9 mouse cellular contexts compared by ENCODE assay signal in the genomic region with DNA sequence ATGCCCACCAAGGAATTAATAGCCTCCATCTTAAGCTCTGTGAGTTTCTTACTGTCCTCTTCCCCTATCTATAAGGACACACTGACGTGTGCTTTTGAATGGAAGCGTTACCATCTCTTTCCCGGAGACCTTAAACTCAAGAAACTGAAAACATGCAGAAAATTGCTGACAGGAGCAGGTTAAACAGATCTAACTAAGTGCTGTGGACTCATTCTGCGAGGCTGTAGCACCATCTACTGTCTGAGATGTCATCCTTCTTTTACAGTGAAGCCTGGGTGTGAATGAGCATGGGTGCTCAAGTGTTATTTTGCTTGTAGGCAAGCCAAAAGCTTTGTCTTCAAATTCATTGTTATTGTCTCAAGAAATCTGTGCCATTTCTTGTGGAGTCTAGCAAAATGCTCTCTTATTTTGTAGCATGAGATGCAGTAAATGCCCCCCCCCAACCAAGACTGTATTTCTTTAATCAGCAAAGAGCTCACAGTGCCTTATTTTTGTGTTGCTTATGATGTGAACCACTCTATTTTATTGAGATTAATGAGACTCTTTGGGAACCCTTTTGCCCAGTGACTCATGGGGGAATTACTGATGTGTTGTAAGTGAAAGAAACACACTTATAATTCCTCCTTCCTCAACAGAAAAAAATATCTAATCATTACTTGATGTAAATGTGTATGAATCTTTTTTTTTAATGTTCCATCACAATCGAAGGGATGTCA.
DNase-seq lines count a peak whose midpoint lies in the region; ATAC-seq and TF ChIP-seq lines count a peak whose summit lies in the region.
"Had no signal": no experiment of that assay in that cellular context is flagged by ENCODE, and none has a peak within 500 bp of the region (broad histone marks: within the 10 kb centered on the region; RNA-seq: fewer than 3 reads in every experiment).

No protein-coding gene starts in this region.

- peak; percentile 74; the same call in 1 of the 2 replicates for TF ChIP-seq CTCF in cerebellum, adult 2 months (IDR thresholded peaks at IDR 0.05; ENCODE audit: borderline replicate concordance, insufficient read depth, low read depth, low read length)
- 0 out of 2 replicates have a peak, but pooled peaks have one; percentile 7 for TF ChIP-seq CTCF in liver, adult 2 months (IDR thresholded peaks at IDR 0.05; ENCODE audit: low read depth, low read length)

- no peak overlapping the region for H3K27ac ChIP-seq in cerebellum, adult 2 months (ENCODE audit: insufficient read depth, low read length)
- H3K27ac ChIP-seq in liver, adult 2 months (replicated peaks; ENCODE audit: insufficient read depth, low read depth, low read length): no peak overlapping the region
- H3K27ac ChIP-seq: heart, embryonic 13.5 days had no signal

- no peaks in the 10 kb centered on the region for H3K4me1 ChIP-seq in cerebellum, adult 2 months (ENCODE audit: control insufficient read depth, insufficient read depth, low read length)
- no peaks in the 10 kb centered on the region for H3K4me1 ChIP-seq in liver, adult 2 months (ENCODE audit: control insufficient read depth, insufficient read depth, low read length)
- H3K4me1 ChIP-seq: heart, embryonic 13.5 days had no signal

- 34% methylated on average over 5 of the region's 5 CpGs for WGBS in cerebellum, adult 2 months
- 38% methylated on average over 5 of the region's 5 CpGs for WGBS in liver, adult 2 months

- ATAC-seq in megakaryocyte, adult 5-6 weeks (ENCODE audit: poor library complexity, severe bottlenecking): no peak

- no peaks in the 10 kb centered on the region for H3K36me3 ChIP-seq in liver, adult 2 months (ENCODE audit: control insufficient read depth, insufficient read depth, low read length)
- H3K36me3 ChIP-seq: heart, embryonic 13.5 days had no signal

- no peaks in the 10 kb centered on the region for H3K27me3 ChIP-seq in cerebellum, adult 2 months (ENCODE audit: control insufficient read depth, insufficient read depth, low read length)
- H3K27me3 ChIP-seq in liver, adult 2 months (ENCODE audit: control insufficient read depth, insufficient read depth, low read length): no peaks in the 10 kb centered on the region
- H3K27me3 ChIP-seq: heart, embryonic 13.5 days had no signal

- H3K79me2 ChIP-seq in liver, adult 2 months (ENCODE audit: control insufficient read depth, insufficient read depth, low read length): no peaks in the 10 kb centered on the region

- DNase-seq in heart, adult 18-20 months: peak; percentile 5 to 34
- DNase-seq in heart, adult 8-10 months (ENCODE audit: low spot score): no peak
- DNase-seq in cerebellum, adult 2 months: peak; percentile 63 to 66
- DNase-seq in frontal cortex, adult 2 months (ENCODE audit: extremely low spot score in 1 of 2, low spot score in 1 of 2): peak; percentile 52 to 80
- peak; percentile 75 for DNase-seq in kidney, postnatal 10 days
- DNase-seq in liver, adult 2 months (ENCODE audit: extremely low read depth, low read depth, low spot score): peak; percentile 10
- DNase-seq in right cerebral cortex, postnatal 10 days (ENCODE audit: low spot score in 2 of 2): peak; percentile 79 to 85

- no peak overlapping the region for H3K9ac ChIP-seq in liver, adult 2 months (ENCODE audit: low read depth, low read length)
- H3K9ac ChIP-seq: heart, embryonic 13.5 days had no signal

- no peak overlapping the region for H3K4me3 ChIP-seq in cerebellum, adult 2 months (replicated peaks; ENCODE audit: insufficient read depth, low read depth, low read length)
- H3K4me3 ChIP-seq in liver, adult 2 months (ENCODE audit: insufficient read depth, low read depth, low read length): no peak overlapping the region
- H3K4me3 ChIP-seq: heart, embryonic 13.5 days had no signal

- TF ChIP-seq POLR2A in cerebellum, adult 2 months (IDR thresholded peaks at IDR 0.05; ENCODE audit: borderline replicate concordance, insufficient read depth, low read length): no peak
- no peak for TF ChIP-seq POLR2A in liver, adult 2 months (IDR thresholded peaks at IDR 0.05; ENCODE audit: extremely low read depth, insufficient read depth, low read length)
